ENCODE assay signal across 17 mouse cellular contexts in genomic region chr2:36220106-36220505, GRCm38 (mm10). TPM values are rescaled to one million over a fixed set of nuclear protein-coding genes. Genes with fewer than 3 reads are reported as not detected.
DNase-seq lines count a peak whose midpoint lies in the region; ATAC-seq and TF ChIP-seq lines count a peak whose summit lies in the region.
"Had no signal": no experiment of that assay in that cellular context is flagged by ENCODE, and none has a peak within 500 bp of the region (broad histone marks: within the 10 kb centered on the region; RNA-seq: fewer than 3 reads in every experiment).

No protein-coding gene starts in this region.

- no peaks in the 10 kb centered on the region for H3K4me1 ChIP-seq in forebrain, postnatal 0 days (ENCODE audit: insufficient read depth)
- H3K4me1 ChIP-seq: forebrain, embryonic 15.5 days had no signal

- no peaks in the 10 kb centered on the region for H3K9me3 ChIP-seq in forebrain, postnatal 0 days (ENCODE audit: low read length)
- H3K9me3 ChIP-seq: embryonic facial prominence, embryonic 12.5 days; forebrain, embryonic 15.5 days; G1E; heart, embryonic 12.5 days had no signal

- peak; percentile 39 for ATAC-seq in megakaryocyte, adult 5-6 weeks (ENCODE audit: poor library complexity, severe bottlenecking)
- no peak for ATAC-seq in forebrain, postnatal 0 days
- ATAC-seq: forebrain, embryonic 15.5 days; hindbrain, embryonic 16.5 days; inflammation-experienced regulatory T-cells, adult 6 months had no signal

- no peaks in the 10 kb centered on the region for H3K36me3 ChIP-seq in forebrain, postnatal 0 days (ENCODE audit: insufficient read depth)
- H3K36me3 ChIP-seq: embryonic facial prominence, embryonic 12.5 days; forebrain, embryonic 15.5 days; G1E; heart, embryonic 12.5 days had no signal

- 90% methylated on average over 8 of the region's 8 CpGs for WGBS in forebrain, postnatal 0 days

- H3K9ac ChIP-seq in forebrain, postnatal 0 days, result no peak overlapping the region
- H3K9ac ChIP-seq: embryonic facial prominence, embryonic 12.5 days; forebrain, embryonic 15.5 days; heart, embryonic 12.5 days had no signal

- H3K27me3 ChIP-seq in forebrain, postnatal 0 days (ENCODE audit: insufficient read depth, low read length), result no peaks in the 10 kb centered on the region
- H3K27me3 ChIP-seq: embryonic facial prominence, embryonic 12.5 days; forebrain, embryonic 15.5 days; heart, embryonic 12.5 days had no signal

- DNase-seq in thymus, postnatal 14 days, result peak; percentile 10
- DNase-seq in thymus, postnatal 10 days (ENCODE audit: low spot score in 2 of 2), result no peak
- DNase-seq in T-cell, adult 2 months (ENCODE audit: low spot score), result peak; percentile 19
- DNase-seq in forebrain, postnatal 0 days, result no peak
- DNase-seq in frontal cortex, postnatal 14 days (ENCODE audit: low spot score in 2 of 2), result no peak
- no peak for DNase-seq in right cerebral cortex, adult 18-20 months
- DNase-seq: cerebellum, adult 11-12 months; cerebellum, adult 9-11 months; embryo, embryonic 11 days; gastrocnemius, postnatal 14 days had no signal

- no peak overlapping the region for H3K27ac ChIP-seq in forebrain, postnatal 0 days (ENCODE audit: low read depth, low read length)
- H3K27ac ChIP-seq: embryonic facial prominence, embryonic 12.5 days; forebrain, embryonic 15.5 days had no signal

- H3K4me3 ChIP-seq in forebrain, postnatal 0 days (ENCODE audit: low read depth, low read length), result no peak overlapping the region
- H3K4me3 ChIP-seq: embryonic facial prominence, embryonic 12.5 days; forebrain, embryonic 15.5 days; heart, embryonic 12.5 days had no signal

- no peak overlapping the region for H3K4me2 ChIP-seq in forebrain, postnatal 0 days (ENCODE audit: low read depth)
- H3K4me2 ChIP-seq: embryonic facial prominence, embryonic 12.5 days; forebrain, embryonic 15.5 days; heart, embryonic 12.5 days had no signal

- TF ChIP-seq CTCF in forebrain, postnatal 0 days (IDR thresholded peaks at IDR 0.05; ENCODE audit: low read depth), result no peak

RNA-seq across cellular contexts. Expression of gene Ptgs1, which starts 10.1 kb away (rescaled TPM):
- total RNA-seq in megakaryocyte, adult 5-6 weeks (2015), result 20.2 and 21.3 TPM in 2 replicates
- total RNA-seq in megakaryocyte, adult 5-6 weeks (2017), result 18.9 and 32.4 TPM in 2 replicates
- 4.9 and 6.6 TPM in 2 replicates for total RNA-seq in forebrain, postnatal 0 days (2014; rRNA removed)
- 4.4 and 5.5 TPM in 2 replicates for polyA plus RNA-seq in forebrain, postnatal 0 days (2015; fragmentation: Nextera tagmentation; extraction: Ambion mirVana)

Comparison
In these comparisons a context has a peak if more than half of its experiments do, and no peak if none do; other contexts are left out.
1. DNase-seq: peak in thymus, postnatal 14 days (single experiment) and T-cell, adult 2 months (single experiment); none in thymus, postnatal 10 days (0 of 2), forebrain, postnatal 0 days (single experiment), frontal cortex, postnatal 14 days (0 of 2) and right cerebral cortex, adult 18-20 months (single experiment).